Comparison of ENCODE assay signal across 12 mouse cellular contexts in genomic region chr19:16198162-16198561, GRCm38 (mm10).
DNase-seq lines count a peak whose midpoint lies in the region; ATAC-seq and TF ChIP-seq lines count a peak whose summit lies in the region.
"Had no signal": no experiment of that assay in that cellular context is flagged by ENCODE, and none has a peak within 500 bp of the region (broad histone marks: within the 10 kb centered on the region; RNA-seq: fewer than 3 reads in every experiment).

No protein-coding gene starts in this region.

- peak; percentile 36 for DNase-seq in kidney, adult 9 months
- DNase-seq in midbrain, postnatal 0 days (ENCODE audit: low spot score) = peak; percentile 13
- DNase-seq in midbrain, embryonic 11.5 days (ENCODE audit: low spot score, missing footprints) = no peak
- peak; percentile 66 for DNase-seq in lung, postnatal 36 days
- DNase-seq in urinary bladder, postnatal 4 days (ENCODE audit: low spot score in 2 of 2) = no peak
- DNase-seq: spleen, adult 18-20 months; thymus, postnatal 25 days had no signal

- ATAC-seq in forebrain, embryonic 15.5 days (replicated peaks) = peak; percentile 59; the same call in 1 of the 2 replicates
- ATAC-seq in forebrain, embryonic 13.5 days = no peak
- no peak for ATAC-seq in kidney, embryonic 15.5 days (replicated peaks; ENCODE audit: low FRiP score)
- ATAC-seq in midbrain, postnatal 0 days (ENCODE audit: low FRiP score) = no peak
- ATAC-seq in midbrain, embryonic 11.5 days (ENCODE audit: low FRiP score) = no peak

- H3K27me3 ChIP-seq in forebrain, embryonic 15.5 days = no peaks in the 10 kb centered on the region
- no peaks in the 10 kb centered on the region for H3K27me3 ChIP-seq in forebrain, embryonic 13.5 days
- H3K27me3 ChIP-seq in kidney, embryonic 15.5 days = no peaks in the 10 kb centered on the region
- no peaks in the 10 kb centered on the region for H3K27me3 ChIP-seq in midbrain, postnatal 0 days (ENCODE audit: insufficient read depth, low read length)
- H3K27me3 ChIP-seq in midbrain, embryonic 11.5 days (ENCODE audit: control insufficient read depth, insufficient read depth, low read length) = no peaks in the 10 kb centered on the region
- H3K27me3 ChIP-seq: megakaryocyte, embryonic 14.5 days had no signal

- no peak overlapping the region for H3K4me3 ChIP-seq in forebrain, embryonic 15.5 days
- no peak overlapping the region for H3K4me3 ChIP-seq in forebrain, embryonic 13.5 days
- H3K4me3 ChIP-seq in kidney, embryonic 15.5 days (replicated peaks) = no peak overlapping the region
- no peak overlapping the region for H3K4me3 ChIP-seq in midbrain, postnatal 0 days (ENCODE audit: low read depth, low read length)
- H3K4me3 ChIP-seq in midbrain, embryonic 11.5 days (ENCODE audit: low read depth, low read length) = no peak overlapping the region
- H3K4me3 ChIP-seq: megakaryocyte, embryonic 14.5 days; myocyte had no signal

- no peak overlapping the region for H3K4me2 ChIP-seq in forebrain, embryonic 15.5 days (replicated peaks)
- no peak overlapping the region for H3K4me2 ChIP-seq in forebrain, embryonic 13.5 days
- no peak overlapping the region for H3K4me2 ChIP-seq in kidney, embryonic 15.5 days
- H3K4me2 ChIP-seq in midbrain, postnatal 0 days (ENCODE audit: low read depth, low read length, poor library complexity, severe bottlenecking) = no peak overlapping the region
- no peak overlapping the region for H3K4me2 ChIP-seq in midbrain, embryonic 11.5 days

- TF ChIP-seq CTCF in midbrain, postnatal 0 days (IDR thresholded peaks at IDR 0.05) = peak; percentile 46

- 78% methylated on average over 3 of the region's 3 CpGs for WGBS in forebrain, embryonic 15.5 days
- 95% methylated on average over 3 of the region's 3 CpGs for WGBS in forebrain, embryonic 13.5 days
- 93% methylated on average over 3 of the region's 3 CpGs for WGBS in kidney, embryonic 15.5 days
- 89% methylated on average over 3 of the region's 3 CpGs for WGBS in midbrain, postnatal 0 days
- WGBS in midbrain, embryonic 11.5 days = 91% methylated on average over 3 of the region's 3 CpGs

- peaks cover 31% of the 10 kb centered on the region for H3K4me1 ChIP-seq in forebrain, embryonic 15.5 days
- peaks cover 20% of the 10 kb centered on the region; the same call in 1 of the 2 replicates for H3K4me1 ChIP-seq in forebrain, embryonic 13.5 days
- H3K4me1 ChIP-seq in kidney, embryonic 15.5 days = peaks cover 22% of the 10 kb centered on the region
- H3K4me1 ChIP-seq in midbrain, postnatal 0 days (ENCODE audit: insufficient read depth, low read length) = peaks cover 3% of the 10 kb centered on the region
- H3K4me1 ChIP-seq in midbrain, embryonic 11.5 days (ENCODE audit: control insufficient read depth, insufficient read depth, low read length) = no peaks in the 10 kb centered on the region

- no peak overlapping the region for H3K9ac ChIP-seq in forebrain, embryonic 15.5 days (replicated peaks)
- no peak overlapping the region for H3K9ac ChIP-seq in forebrain, embryonic 13.5 days
- no peak overlapping the region for H3K9ac ChIP-seq in kidney, embryonic 15.5 days
- H3K9ac ChIP-seq in midbrain, postnatal 0 days (replicated peaks; ENCODE audit: low read length, poor library complexity, severe bottlenecking) = no peak overlapping the region
- H3K9ac ChIP-seq in midbrain, embryonic 11.5 days (ENCODE audit: low read length) = no peak overlapping the region

- H3K9me3 ChIP-seq in forebrain, embryonic 15.5 days = no peaks in the 10 kb centered on the region
- H3K9me3 ChIP-seq in forebrain, embryonic 13.5 days (replicated peaks) = no peaks in the 10 kb centered on the region
- no peaks in the 10 kb centered on the region for H3K9me3 ChIP-seq in kidney, embryonic 15.5 days (replicated peaks)
- H3K9me3 ChIP-seq in midbrain, postnatal 0 days (ENCODE audit: low read length) = no peaks in the 10 kb centered on the region
- no peaks in the 10 kb centered on the region for H3K9me3 ChIP-seq in midbrain, embryonic 11.5 days (ENCODE audit: control insufficient read depth, low read length)
- H3K9me3 ChIP-seq: megakaryocyte, embryonic 14.5 days had no signal

- H3K36me3 ChIP-seq in forebrain, embryonic 15.5 days = no peaks in the 10 kb centered on the region
- H3K36me3 ChIP-seq in forebrain, embryonic 13.5 days (ENCODE audit: poor library complexity, severe bottlenecking) = 0 out of 2 replicates have a peak, but pooled peaks cover under 1% of the 10 kb centered on the region
- no peaks in the 10 kb centered on the region for H3K36me3 ChIP-seq in kidney, embryonic 15.5 days
- no peaks in the 10 kb centered on the region for H3K36me3 ChIP-seq in midbrain, postnatal 0 days (ENCODE audit: insufficient read depth, low read length)
- H3K36me3 ChIP-seq in midbrain, embryonic 11.5 days (ENCODE audit: control insufficient read depth, insufficient read depth, low read length) = no peaks in the 10 kb centered on the region

- H3K27ac ChIP-seq in forebrain, embryonic 15.5 days (replicated peaks) = no peak overlapping the region
- no peak overlapping the region for H3K27ac ChIP-seq in forebrain, embryonic 13.5 days
- H3K27ac ChIP-seq in kidney, embryonic 15.5 days = no peak overlapping the region
- no peak overlapping the region for H3K27ac ChIP-seq in midbrain, postnatal 0 days (ENCODE audit: low read depth, low read length)
- no peak overlapping the region for H3K27ac ChIP-seq in midbrain, embryonic 11.5 days (ENCODE audit: low read depth, low read length)

Comparison
In these comparisons a context has a peak if more than half of its experiments do, and no peak if none do; other contexts are left out.
1. DNase-seq: peak in kidney, adult 9 months (single experiment), midbrain, postnatal 0 days (single experiment) and lung, postnatal 36 days (single experiment); none in midbrain, embryonic 11.5 days (single experiment) and urinary bladder, postnatal 4 days (0 of 2).